Mouse (Mus musculus): ENCODE results near the gene Pus1.

The Pus1 gene

GRCm38 (mm10) chr5:110779998-110780760 is at the start of gene Pus1:
Pus1 (minus strand) TSS chr5:110780659.
- DNase-seq (ENCODE audit: low spot score in 2 of 2) = peak; percentile 89

DNA sequence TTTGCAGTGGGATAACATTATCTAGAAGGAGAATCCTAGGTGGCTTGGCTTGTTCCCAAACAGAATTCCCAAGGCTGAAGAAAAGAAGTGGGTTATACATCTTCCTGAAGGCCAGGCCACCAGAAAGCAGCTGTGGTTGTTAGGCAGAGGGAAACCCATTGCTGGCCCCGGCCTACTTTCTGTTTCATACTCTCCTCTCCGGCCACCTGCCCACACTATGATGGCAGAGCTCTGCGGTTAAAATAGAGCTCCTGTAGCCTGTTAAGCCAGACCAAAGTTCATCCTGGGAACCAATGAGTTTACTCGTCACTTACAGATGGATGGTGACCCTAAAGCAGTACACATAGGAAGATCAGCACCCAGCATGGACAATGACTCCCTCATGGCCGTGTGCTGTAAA is 47.1 kb upstream of the Pus1 start:
- DNase-seq (ENCODE audit: low spot score in 2 of 2) = no peak

DNA sequence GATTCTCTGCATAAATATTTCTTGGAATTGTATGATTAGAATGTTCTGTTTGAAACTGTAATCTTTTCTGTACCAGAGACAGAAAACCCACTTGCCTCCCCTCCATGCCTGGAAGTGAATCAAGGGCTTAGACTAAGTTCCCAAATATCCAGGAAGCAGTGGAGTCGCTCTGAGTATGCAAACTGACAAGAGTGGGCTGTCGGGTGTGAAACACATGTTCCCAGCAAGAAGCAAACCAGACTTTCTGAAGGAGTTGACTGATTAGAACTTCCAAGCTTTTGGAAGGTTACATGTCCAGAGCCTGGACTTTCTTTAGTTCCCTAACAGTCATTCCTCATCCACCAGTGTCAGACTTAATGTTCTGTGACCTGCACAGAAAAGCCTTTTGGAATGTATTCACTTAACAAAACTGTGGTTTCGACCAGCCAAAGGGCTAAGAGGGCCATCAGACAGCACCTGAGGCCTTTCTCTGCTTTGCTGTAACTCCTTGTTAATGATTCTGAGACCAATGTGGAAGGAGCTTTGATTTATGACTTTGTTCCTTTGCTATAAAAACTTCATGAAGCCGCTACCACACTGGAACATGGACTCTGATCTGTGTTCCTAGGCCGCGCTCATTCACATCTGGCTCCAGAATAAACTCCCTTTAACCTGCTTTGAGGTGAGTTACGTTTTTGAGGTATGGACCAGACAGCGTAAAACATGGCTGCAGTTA is 46.5 kb upstream of the Pus1 start:
- DNase-seq (ENCODE audit: low spot score in 2 of 2) = no peak

- DNase-seq (ENCODE audit: low spot score in 2 of 2) = no peak
Observed at GRCm38 (mm10) chr5:110824421-110824820, 44.0 kb upstream of the Pus1 start.

- peak; percentile 96 to 99 for DNase-seq (ENCODE audit: low spot score in 2 of 2)
Observed at GRCm38 (mm10) chr5:110809667-110810325, 29.3 kb upstream of the Pus1 start, which contains the start of gene Ulk1. Ulk1 (minus strand) TSS chr5:110810097.

- no peak for DNase-seq (ENCODE audit: low spot score in 2 of 2)
Observed at GRCm38 (mm10) chr5:110808821-110809666, 28.6 kb upstream of the Pus1 start.

- DNase-seq (ENCODE audit: low spot score in 2 of 2) = peak; percentile 57 to 74
Observed at GRCm38 (mm10) chr5:110808061-110808631, 27.7 kb upstream of the Pus1 start.

- DNase-seq (ENCODE audit: low spot score in 2 of 2) = no peak
Observed at GRCm38 (mm10) chr5:110807453-110807852, 27.0 kb upstream of the Pus1 start.

DNA sequence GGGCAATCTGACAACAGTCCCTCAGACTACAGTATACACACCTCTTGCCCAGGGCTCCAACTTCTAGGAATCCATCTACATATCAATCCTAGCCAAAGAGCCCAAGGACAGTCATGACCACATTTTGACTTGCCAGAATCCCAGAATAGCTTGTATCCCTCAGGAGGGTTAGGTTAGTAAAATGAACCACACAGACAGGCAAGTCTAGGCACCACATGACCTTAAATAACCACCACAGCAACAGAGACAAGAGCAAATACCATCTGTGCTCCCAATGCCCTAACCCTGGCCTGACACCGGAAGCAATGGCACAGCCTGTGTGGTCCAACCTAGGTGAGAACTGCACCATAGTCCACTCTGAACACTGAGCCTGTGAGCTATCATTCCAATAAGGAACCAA is 26.2 kb upstream of the Pus1 start:
- DNase-seq (ENCODE audit: low spot score in 2 of 2) = no peak

GRCm38 (mm10) chr5:110806154-110806553 is 25.7 kb upstream of the Pus1 start:
- DNase-seq (ENCODE audit: low spot score in 2 of 2) = no peak

GRCm38 (mm10) chr5:110804012-110804743 is 23.7 kb upstream of the Pus1 start:
- no peak for DNase-seq (ENCODE audit: low spot score in 2 of 2)

DNA sequence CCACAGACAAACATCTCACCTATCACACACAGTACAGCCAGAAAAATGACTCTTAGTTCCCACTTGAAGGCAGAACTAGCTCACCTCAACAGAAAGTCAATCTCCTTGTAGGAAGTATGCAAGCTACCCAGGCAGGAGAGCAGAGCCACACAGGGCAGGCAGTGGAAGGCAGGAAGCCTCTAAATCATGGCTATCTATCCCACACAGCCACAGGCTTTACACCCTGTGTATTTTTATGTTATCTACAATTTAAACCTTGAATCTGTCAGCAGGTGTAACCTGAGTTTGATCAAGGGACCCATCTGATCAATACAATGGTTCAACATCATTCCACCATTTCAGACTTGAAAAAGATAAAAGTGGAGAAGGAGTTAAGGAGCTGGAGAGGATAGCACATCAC is 22.4 kb upstream of the Pus1 start:
- DNase-seq (ENCODE audit: low spot score in 2 of 2) = no peak

- DNase-seq (ENCODE audit: low spot score in 2 of 2) = no peak
Observed at GRCm38 (mm10) chr5:110802186-110802585, 21.7 kb upstream of the Pus1 start.

DNA sequence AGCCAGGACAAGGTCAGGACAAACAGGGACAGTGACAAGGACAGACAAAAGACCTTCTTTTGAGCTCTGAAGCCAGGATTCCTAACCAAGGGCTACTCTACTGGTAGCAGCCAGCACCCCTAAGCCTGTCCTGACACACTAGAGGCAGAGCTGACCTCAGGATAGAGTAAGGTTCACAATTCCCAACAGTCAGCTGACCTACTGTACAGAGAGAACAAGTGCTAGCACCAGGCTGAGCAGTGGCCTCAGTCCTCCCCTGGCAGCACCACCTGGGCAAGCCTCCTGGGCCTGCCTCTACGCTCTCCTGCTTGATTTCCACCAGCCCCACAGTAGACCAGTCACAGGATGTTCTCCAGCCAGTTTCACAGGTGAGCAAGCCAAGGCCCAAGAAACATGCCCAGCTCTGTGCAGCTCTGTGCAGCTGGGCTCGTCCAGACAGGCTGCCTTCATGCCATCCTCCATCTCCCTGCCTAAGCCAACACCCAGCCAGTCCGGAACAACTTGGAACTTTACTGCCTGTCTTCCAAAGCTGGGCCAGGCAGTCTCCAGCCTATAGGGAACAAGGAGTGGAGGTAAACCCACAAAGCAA is 20.7 kb upstream of the Pus1 start:
- DNase-seq (ENCODE audit: low spot score in 2 of 2) = no peak

DNA sequence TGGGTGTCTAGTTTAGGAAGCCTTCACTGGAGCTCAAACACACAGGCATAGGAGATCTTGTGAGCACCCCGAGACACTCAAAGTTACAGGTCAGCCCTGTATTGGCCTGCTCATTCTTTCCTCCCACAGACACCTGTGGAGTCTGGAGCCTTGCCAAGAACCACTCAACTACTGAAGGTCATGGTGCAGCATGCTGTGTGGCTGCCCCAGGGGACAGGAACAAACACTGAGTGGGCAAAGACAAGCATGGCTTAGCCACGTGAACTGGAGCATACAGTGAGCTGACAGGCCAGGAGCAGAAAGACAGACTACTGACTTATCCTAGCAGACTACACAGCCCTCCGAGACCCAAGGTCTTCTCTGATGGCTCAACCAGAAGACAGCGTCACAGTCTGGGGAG is 17.2 kb upstream of the Pus1 start:
- DNase-seq (ENCODE audit: low spot score in 2 of 2) = no peak

DNA sequence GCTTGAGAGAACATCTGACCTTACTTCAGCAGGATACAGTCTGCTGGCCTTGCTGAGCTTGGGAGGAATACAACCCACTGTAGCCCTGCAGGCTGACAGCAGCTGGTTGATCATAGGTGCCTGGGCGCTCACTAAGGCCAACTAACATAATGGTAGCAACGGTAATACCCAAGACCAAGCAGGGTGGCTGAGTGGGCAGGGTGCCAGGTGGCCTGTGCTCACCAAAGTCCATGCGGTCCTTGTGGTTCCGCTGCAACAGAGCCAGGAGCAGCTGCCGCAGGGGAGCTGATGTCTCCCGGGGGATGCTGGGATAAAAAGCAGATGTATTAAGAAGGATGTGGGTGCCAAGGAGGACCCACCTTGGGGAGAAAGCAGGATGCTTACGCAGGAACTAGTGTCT is 13.9 kb upstream of the Pus1 start:
- DNase-seq (ENCODE audit: low spot score in 2 of 2) = no peak

DNA sequence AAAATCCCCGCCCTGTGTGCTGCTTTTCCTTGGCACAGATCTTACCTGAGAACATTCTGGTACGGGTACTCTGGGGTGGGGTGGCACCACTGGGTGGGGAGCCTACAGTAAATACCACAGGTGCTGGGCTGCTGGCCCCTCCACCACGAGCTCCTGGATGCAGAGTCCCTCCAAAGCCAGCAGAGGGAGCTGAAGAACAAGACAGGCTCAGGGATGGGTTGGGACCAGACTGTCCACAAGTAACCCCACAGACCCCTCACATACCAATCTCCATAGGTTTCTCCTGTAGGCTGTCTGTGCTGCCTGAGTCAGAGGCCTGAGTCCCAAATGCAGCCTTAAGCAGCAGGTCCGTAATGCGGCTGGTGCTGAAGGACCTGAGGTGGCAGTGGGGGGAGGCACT is 8.2 kb upstream of the Pus1 start:
- no peak for DNase-seq (ENCODE audit: low spot score in 2 of 2)

- DNase-seq (ENCODE audit: low spot score in 2 of 2) = no peak
Observed at GRCm38 (mm10) chr5:110786081-110786835, 5.8 kb upstream of the Pus1 start.

GRCm38 (mm10) chr5:110783150-110783549 is 2.7 kb upstream of the Pus1 start:
- no peak for DNase-seq (ENCODE audit: low spot score in 2 of 2)
